Mouse (Mus musculus) kidney, postnatal 4 days (tissue): ENCODE results near the gene Usp46.

Source experiments
- DNase-seq, 2 experiments: peaks; one replicate each; pipeline ENCODE4 v3.0.0; 2021; ENCODE audit warnings: mixed read lengths in 2 of 2

Gene Usp46

GRCm38 (mm10) chr5:74068714-74069321 is 587 bp upstream of the Usp46 start:
- DNase-seq: peak; percentile 82 to 88

- peak; percentile 37 to 54 for DNase-seq
Measured at GRCm38 (mm10) chr5:74067346-74067745, 885 bp downstream of the Usp46 start.

- peak; percentile 55 to 64 for DNase-seq
Measured at GRCm38 (mm10) chr5:74066416-74067115, 1.7 kb downstream of the Usp46 start.

GRCm38 (mm10) chr5:74065565-74066275 is 2.5 kb downstream of the Usp46 start:
- DNase-seq: peak in 1 of 2 experiments; percentile 42

GRCm38 (mm10) chr5:74064844-74065243 is 3.4 kb downstream of the Usp46 start:
- no peak for DNase-seq

GRCm38 (mm10) chr5:74063226-74063747 is 4.9 kb downstream of the Usp46 start:
- DNase-seq: no peak

GRCm38 (mm10) chr5:74062266-74062665 is 6.0 kb downstream of the Usp46 start:
- DNase-seq: no peak

GRCm38 (mm10) chr5:74061408-74062047 is 6.7 kb downstream of the Usp46 start:
- peak in 1 of 2 experiments; percentile 15 for DNase-seq

- DNase-seq: peak in 1 of 2 experiments; percentile 19
Measured at GRCm38 (mm10) chr5:74052171-74052909, 15.9 kb downstream of the Usp46 start.

- peak; percentile 51 to 64 for DNase-seq
Measured at GRCm38 (mm10) chr5:74051394-74052170, 16.6 kb downstream of the Usp46 start.

GRCm38 (mm10) chr5:74050903-74051302 is 17.3 kb downstream of the Usp46 start:
- peak in 1 of 2 experiments; percentile 33 for DNase-seq

GRCm38 (mm10) chr5:74048846-74049495 is 19.3 kb downstream of the Usp46 start:
- DNase-seq: no peak

GRCm38 (mm10) chr5:74044591-74044990 is 23.6 kb downstream of the Usp46 start:
- DNase-seq: no peak

GRCm38 (mm10) chr5:74042796-74043340 is 25.4 kb downstream of the Usp46 start:
- no peak for DNase-seq

- no peak for DNase-seq
Measured at GRCm38 (mm10) chr5:74040541-74040940, 27.7 kb downstream of the Usp46 start.

- DNase-seq: no peak
Measured at GRCm38 (mm10) chr5:74035454-74035853, 32.8 kb downstream of the Usp46 start.

GRCm38 (mm10) chr5:74034177-74034576 is 34.1 kb downstream of the Usp46 start:
- no peak for DNase-seq

GRCm38 (mm10) chr5:74029787-74030186 is 38.4 kb downstream of the Usp46 start:
- no peak for DNase-seq

- no peak for DNase-seq
Measured at GRCm38 (mm10) chr5:74028691-74029479, 39.3 kb downstream of the Usp46 start.

- DNase-seq: no peak
Measured at GRCm38 (mm10) chr5:74028221-74028620, 40.0 kb downstream of the Usp46 start.
